Mouse (Mus musculus): Measurements from ENCODE around the gene Prss30. TPM values are rescaled to one million over a fixed set of nuclear protein-coding genes. Genes with fewer than 3 reads are reported as not detected.
"Not testable (repeated sequence)": the region's sequence is repeated elsewhere in the genome, so short reads cannot be mapped to it uniquely, and the experiment has no call there.

Prss30 gene
- polyA plus RNA-seq, 2 experiments from 2014 or later, result not detected

DNA sequence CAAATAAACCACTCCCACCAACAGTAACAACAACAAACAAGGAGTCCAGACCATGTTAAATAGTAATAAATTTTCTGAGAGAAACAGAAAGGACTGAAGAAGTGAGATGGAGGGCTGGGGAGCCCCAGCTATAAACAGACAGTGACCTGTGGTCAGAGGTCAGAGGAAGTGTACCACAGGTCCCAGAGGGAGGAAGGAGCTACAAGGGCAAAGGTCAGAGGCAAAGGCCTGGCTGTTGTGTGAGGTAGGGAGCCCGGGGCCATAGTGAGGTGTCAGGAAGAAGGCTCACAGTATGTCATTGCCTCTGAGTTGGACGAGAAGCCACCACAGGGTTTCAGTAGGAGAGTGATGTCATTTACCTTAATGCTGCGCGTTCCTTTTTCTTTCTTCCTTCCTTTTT, 2.5 kb upstream of the Prss30 start:
- no peak for ATAC-seq

- ATAC-seq, result no peak
These were observed 895 bp downstream of the Prss30 start for GRCm38 (mm10) chr17:23979471-23979870.

GRCm38 (mm10) chr17:23976665-23977064, 3.7 kb downstream of the Prss30 start:
- no peak for ATAC-seq

GRCm38 (mm10) chr17:23971315-23971714, 9.1 kb downstream of the Prss30 start:
- no peak for ATAC-seq

DNA sequence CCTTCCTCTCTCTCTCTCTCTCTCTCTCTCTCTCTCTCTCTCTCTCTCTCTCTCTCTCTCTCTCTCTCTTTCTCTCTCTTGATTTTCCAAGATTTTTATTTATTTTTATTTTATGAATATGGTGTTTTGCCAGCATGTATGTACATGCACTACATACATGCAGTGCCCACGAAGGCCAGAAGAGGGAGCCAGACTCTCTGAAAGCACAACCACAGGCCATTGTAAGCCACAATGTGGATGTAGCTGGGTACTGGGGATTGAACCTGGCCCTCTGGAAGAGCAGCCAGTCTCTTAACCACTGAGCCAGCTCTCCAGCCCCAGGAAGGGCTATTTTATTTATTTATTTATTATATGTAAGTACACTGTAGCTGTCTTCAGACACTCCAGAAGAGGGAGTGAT, 11.1 kb downstream of the Prss30 start:
- peak; percentile 54 for ATAC-seq

GRCm38 (mm10) chr17:23968780-23969179, 11.6 kb downstream of the Prss30 start:
- ATAC-seq, result no peak

GRCm38 (mm10) chr17:23966658-23967401, 13.5 kb downstream of the Prss30 start:
- no peak for ATAC-seq

DNA sequence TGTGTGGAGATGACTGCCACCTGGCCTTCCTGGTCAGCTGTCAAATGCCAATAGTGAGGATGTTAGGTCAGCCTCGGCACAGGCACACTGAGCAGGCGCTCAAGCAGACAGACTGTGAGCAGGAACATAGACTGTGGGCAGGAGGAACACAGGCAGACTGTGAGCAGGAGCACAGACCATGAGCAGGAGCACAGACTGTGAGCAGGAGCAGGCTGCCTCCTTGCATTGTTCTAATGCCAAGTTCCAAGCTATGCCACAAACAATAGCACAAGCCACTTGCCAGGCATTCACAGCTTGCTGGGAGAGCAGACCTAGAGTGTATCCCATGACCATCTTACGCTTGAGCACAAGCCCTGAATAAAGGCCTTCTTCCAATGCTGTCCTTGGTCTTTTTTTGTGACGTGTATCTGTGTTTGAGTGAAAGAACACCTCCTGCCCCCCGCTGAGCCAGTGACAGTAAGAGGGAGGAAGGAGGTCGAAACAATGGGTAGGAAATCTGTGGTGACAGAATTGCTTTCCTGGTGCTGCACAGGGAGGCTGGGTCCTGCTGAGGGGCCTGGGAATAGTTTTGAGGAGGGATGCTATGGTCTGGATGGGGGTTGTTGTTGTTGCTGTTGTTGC, 14.5 kb downstream of the Prss30 start:
- no peak for ATAC-seq

DNA sequence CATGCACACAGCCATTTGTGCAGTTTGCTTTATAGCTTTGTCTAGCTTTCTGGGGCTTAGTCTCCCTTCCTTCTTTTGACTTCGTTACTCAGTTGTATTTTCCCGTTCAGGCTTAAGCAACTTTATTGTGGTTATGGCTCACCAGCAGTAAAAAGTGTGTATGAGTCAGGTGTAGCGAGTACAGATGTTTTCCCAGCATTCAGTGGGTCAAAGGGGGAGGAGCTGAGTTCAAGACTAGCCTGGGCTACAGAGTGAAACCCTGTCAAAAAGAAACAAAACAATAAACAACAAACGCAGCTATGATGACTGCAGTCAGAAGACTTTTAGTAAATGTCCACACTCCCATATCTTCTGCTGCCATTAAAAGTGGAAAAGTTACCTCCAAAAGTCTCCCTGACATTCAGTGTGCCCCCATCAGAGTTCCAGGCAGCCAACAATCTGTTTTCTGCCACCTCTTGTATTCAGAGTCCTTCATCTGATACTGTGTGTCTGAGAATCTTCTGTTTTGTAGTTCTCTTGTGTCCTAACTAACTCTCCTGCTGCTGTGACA, 18.7 kb downstream of the Prss30 start:
- ATAC-seq, result no peak

DNA sequence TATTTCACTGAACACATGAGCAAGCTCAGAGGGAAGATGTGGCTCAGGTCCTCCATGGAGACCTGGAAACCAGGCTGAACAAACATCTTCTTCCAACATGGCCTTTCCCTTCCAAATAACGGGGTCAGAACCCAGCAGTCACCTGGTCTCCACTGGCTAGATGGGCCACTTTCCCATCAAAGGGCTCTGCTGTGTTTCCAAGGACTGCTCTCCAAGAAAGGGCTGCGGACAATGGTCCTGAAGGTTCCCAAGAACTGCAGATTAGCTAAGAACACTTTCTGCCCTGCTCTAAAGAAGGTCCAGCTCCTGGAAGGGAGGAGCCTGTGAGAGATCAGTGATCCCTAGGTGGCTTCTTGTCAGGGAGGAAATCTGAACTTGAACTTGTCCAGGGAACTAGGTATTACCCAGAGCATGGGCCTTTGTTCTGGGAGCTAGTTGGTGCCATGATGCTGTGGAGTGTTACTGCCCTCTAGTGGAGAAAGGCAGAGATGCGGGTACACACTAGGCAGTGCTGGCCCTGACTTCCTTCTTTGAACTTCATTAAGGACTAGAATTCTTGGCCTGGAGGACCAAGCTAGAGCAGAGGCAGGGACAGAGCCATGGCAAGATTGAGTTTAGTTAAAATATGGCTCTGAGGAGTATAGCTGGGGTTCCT, 20.2 kb downstream of the Prss30 start:
- peak; percentile 85 for ATAC-seq

DNA sequence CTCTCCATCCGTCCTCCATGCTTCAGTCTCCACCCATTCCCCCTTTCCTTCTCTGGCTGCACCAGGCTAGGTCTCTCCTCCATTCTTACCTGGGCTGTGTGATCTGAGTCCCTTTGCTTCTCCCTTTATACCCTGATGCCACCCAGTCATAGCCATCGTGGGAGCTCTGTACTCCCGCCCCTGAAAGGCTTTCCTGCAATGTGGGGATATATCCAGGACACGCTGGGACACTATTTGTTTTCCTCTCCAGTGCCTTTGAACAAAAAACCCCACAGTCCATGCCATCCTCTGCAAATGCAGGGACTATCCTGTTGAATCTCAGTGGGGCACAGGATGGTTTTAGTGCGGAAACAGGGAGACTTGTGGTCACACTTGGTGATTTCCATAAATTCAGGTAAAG, 25.2 kb downstream of the Prss30 start, which contains the start of gene Sbpl:
Sbpl (minus strand) TSS at position 101 of the 400 bp plus-strand sequence.
- no peak for ATAC-seq

DNA sequence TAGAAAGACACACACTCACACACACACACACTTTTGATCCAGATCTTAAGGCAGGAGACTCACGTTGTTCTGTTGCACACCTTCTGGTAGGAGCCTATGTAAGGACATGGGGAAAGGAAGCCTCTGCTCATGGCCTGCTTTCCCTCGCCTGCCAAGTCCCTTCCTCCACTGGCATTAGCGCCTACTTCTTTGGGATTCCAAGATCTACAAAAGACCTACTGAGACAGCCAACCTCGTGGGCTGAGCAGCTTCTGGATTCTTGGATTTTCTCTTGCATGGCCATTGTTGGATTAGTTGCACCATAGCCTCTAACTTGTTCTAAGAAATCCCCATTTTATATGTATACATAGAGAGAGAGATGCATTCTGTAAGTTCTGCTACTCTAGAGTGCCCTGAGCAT, 29.5 kb downstream of the Prss30 start:
- not testable (repeated sequence) for ATAC-seq

DNA sequence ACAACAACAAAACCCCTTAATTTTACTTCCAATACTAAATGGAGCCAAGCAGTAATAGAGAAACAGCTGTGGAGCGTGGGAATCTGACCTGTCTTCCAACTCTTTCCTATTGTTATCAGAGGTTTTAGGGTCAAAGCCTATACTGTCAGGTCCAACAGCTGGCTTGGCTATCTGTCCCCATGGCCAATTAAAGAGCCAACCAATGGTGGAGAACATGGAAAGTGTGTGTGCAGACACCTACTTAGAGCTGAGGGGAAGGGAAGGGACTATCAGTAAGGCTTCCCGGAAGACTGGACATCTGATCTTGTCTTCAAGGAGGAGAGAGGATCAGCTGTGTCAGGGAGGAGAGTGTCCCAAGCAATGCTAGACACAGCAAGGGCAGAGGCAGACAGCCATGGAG, 31.3 kb downstream of the Prss30 start:
- no peak for ATAC-seq

DNA sequence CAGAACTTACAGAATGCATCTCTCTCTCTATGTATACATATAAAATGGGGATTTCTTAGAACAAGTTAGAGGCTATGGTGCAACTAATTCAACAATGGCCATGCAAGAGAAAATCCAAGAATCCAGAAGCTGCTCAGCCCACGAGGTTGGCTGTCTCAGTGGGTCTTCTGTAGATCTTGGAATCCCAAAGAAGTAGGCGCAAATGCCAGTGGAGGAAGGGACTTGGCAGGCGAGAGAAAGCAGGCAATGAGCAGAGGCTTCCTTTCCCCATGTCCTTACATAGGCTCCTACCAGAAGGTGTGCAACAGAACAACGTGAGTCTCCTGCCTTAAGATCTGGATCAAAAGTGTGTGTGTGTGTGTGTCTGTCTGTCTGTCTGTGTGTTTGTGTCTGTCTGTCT, 32.9 kb downstream of the Prss30 start:
- ATAC-seq, result not testable (repeated sequence)

- ATAC-seq, result no peak
These were observed 39.0 kb downstream of the Prss30 start, which contains the start of gene Sbp for GRCm38 (mm10) chr17:23941372-23941771. Gene Sbp, plus strand, starts transcription at chr17:23941672.

- ATAC-seq, result no peak
These were observed 49.2 kb downstream of the Prss30 start for GRCm38 (mm10) chr17:23931157-23931556.

DNA sequence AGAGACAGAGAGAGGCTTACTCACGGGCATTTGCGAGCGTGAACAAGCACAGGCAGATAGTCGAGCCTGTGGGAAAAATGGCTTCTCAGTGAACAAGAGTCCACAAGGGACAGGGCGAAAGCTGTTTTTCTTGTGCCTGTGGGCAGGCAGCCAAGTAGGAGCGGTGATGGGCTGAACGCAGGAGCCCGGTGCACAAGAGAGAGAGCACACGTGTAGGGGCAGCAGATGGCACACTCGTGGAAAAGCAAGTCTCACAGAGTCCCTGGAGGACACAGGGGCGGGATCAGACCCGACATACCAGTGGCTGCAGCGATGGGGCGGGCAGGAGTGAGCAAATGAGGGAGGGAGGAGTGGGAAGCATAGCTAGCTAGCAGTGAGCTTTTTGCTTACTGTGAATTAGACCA, 55.3 kb downstream of the Prss30 start:
- peak; percentile 27 for ATAC-seq

DNA sequence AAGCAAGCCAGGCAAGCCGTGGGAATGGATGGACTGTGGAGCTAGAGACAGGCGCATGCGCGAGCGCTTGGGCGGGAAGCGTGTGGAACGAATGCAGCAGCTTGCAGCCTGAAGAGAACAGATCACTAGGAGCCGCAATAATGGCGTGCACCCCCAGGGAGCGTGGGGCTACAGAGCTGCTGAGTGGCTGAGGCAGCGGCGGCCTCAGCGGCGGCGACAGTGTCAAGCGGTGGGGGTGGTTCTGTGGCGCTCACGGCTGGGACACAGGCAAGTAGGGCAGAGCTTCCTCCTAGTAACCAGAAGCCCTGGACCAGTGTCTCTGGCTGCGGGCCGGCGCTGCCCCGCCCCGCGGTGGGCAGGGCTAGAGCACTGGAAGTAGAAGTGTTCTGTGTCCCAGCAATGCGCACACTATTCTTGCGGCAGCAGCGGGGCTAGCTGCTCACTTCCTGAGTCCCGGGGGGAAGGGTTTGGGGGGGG, 55.8 kb downstream of the Prss30 start:
- ATAC-seq, result peak; percentile 98

Other genes starting within 250 kb of the Prss30 start
- 1 to 10 TPM; 2.0 to 2.5 TPM for gene Paqr4, start 239.7 kb downstream of the Prss30 start, polyA plus RNA-seq (2017; shearing (Covaris generic))
- gene Kremen2, start 234.7 kb downstream of the Prss30 start, polyA plus RNA-seq (2017; shearing (Covaris generic)), result 1 to 10 TPM; 1.8 to 2.4 TPM
- 10 to 100 TPM; 15.1 to 21.4 TPM for gene Flywch1, start 209.0 kb downstream of the Prss30 start, polyA plus RNA-seq (2017; shearing (Covaris generic))
- 1 to 10 TPM; 3.4 to 3.5 TPM for gene Flywch2, start 194.5 kb downstream of the Prss30 start, polyA plus RNA-seq (2017; shearing (Covaris generic))
- 100 to 1,000 TPM; 289 to 316 TPM for gene Srrm2, start 190.0 kb downstream of the Prss30 start, polyA plus RNA-seq (2017; shearing (Covaris generic))
- gene Elob, start 151.4 kb downstream of the Prss30 start, polyA plus RNA-seq (2017; shearing (Covaris generic)), result 100 to 1,000 TPM; 600 to 664 TPM
- not detected for gene Prss33, start 144.5 kb downstream of the Prss30 start, polyA plus RNA-seq (2017; shearing (Covaris generic))
- not detected for gene Prss32, start 136.7 kb downstream of the Prss30 start, polyA plus RNA-seq (2017; shearing (Covaris generic))
- gene Prss41, start 136.4 kb downstream of the Prss30 start, polyA plus RNA-seq (2017; shearing (Covaris generic)), result 1 to 10 TPM; 5.6 to 5.7 TPM
- not detected for gene Prss21, start 112.5 kb downstream of the Prss30 start, polyA plus RNA-seq (2017; shearing (Covaris generic))
- not detected for gene Dcpp1, start 99.7 kb downstream of the Prss30 start, polyA plus RNA-seq (2017; shearing (Covaris generic))
- not detected for gene Dcpp2, start 99.7 kb downstream of the Prss30 start, polyA plus RNA-seq (2017; shearing (Covaris generic))
- gene Dcpp3, start 63.1 kb downstream of the Prss30 start, polyA plus RNA-seq (2017; shearing (Covaris generic)), result not detected
- gene Sbp, start 38.9 kb downstream of the Prss30 start, polyA plus RNA-seq (2017; shearing (Covaris generic)), result not detected
- gene Sbpl, start 25.3 kb downstream of the Prss30 start, polyA plus RNA-seq (2017; shearing (Covaris generic)), result not detected
- gene Prss22, start 17.5 kb upstream of the Prss30 start, polyA plus RNA-seq (2017; shearing (Covaris generic)), result not detected
- not detected for gene Prss27, start 57.6 kb upstream of the Prss30 start, polyA plus RNA-seq (2017; shearing (Covaris generic))
- 1 to 10 TPM; 2.3 to 5.2 TPM for gene Kctd5, start 92.9 kb upstream of the Prss30 start, polyA plus RNA-seq (2017; shearing (Covaris generic))
- 10 to 100 TPM; 30.4 to 37.6 TPM for gene Pdpk1, start 170.4 kb upstream of the Prss30 start, polyA plus RNA-seq (2017; shearing (Covaris generic))
- 10 to 100 TPM; 20.2 to 37.8 TPM for gene Amdhd2, start 183.2 kb upstream of the Prss30 start, polyA plus RNA-seq (2017; shearing (Covaris generic))
- gene Atp6v0c, start 189.1 kb upstream of the Prss30 start, polyA plus RNA-seq (2017; shearing (Covaris generic)), result 100 to 1,000 TPM; 213 to 271 TPM
- under 1 TPM; 0.47 to 0.62 TPM for gene Tbc1d24, start 225.0 kb upstream of the Prss30 start, polyA plus RNA-seq (2017; shearing (Covaris generic))
- under 1 TPM in 1 of 2 experiments, not detected in 1; 0.07 TPM for gene Ntn3, start 229.0 kb upstream of the Prss30 start, polyA plus RNA-seq (2017; shearing (Covaris generic))
- 10 to 100 TPM in 1 of 2 experiments, 1 to 10 TPM in 1; 8.9 to 17.5 TPM for gene Tedc2, start 240.3 kb upstream of the Prss30 start, polyA plus RNA-seq (2017; shearing (Covaris generic))